Mouse (Mus musculus) megakaryocyte, embryonic 14.5 days (primary cell): ENCODE data around the gene Erg.

Experiments used
- FLI1 ChIP-seq: IDR thresholded peaks from 2 replicates; pipeline ENCODE4 v1.6.1; 2012; ENCODE audit warnings: low read length, inconsistent platforms, mixed read lengths
- GATA1 ChIP-seq: IDR thresholded peaks from 3 replicates; pipeline ENCODE4 v1.6.1; 2012; ENCODE audit warnings: mixed read lengths, low read length, inconsistent platforms, borderline replicate concordance

GRCm38 (mm10) chr16:95550496-95550895 lies 35.9 kb downstream of the Erg start:
- TF ChIP-seq GATA1 (no peak), FLI1 (no peak)
